Mouse (Mus musculus) mouse trophoblast stem cell (cell line): ENCODE data around the gene Lekr1.
"Not testable (repeated sequence)": the region's sequence is repeated elsewhere in the genome, so short reads cannot be mapped to it uniquely, and the experiment has no call there.

Experiments used
- in situ Hi-C, 2 experiments: fragments of 300-500 bp; cut with MseI, MboI; formaldehyde crosslinking; loops; 2 replicates in 1 of 2; 3 replicates in 1 of 2; pipeline ENCODE4 v1.15.1; 2025

Lekr1 gene

DNA sequence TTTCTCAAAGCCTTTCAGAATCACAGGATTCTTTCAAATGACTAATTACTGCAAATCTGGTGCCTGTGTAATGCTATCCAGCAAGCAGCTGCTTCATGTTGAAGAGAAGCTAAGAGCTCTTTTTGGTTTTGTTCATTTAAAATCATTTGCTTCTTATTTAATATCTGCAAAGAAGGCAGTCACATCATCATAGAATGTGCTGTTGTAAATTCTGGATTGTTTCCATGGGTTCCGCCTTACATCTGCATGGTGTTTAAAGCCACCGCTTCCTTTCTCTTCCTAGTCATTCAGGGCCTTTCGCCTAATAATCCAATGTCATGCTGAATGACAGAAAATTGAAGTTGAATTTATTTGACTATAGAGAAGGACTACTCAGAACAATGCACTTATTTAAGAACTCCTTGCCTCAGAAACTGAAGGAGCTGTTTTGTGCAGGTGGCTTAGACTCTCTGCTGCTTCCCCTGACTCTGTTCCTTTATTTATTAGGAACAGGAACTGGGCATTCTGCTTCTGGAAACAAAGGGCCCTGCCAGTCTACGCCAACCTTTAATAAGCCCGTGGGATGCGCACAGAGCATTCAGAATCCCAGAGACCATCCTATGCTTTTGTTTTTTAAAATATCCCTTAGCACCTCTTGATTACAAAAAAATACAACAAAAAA is 101.3 kb downstream of the Lekr1 start:
- in situ Hi-C loops = no loop called here

DNA sequence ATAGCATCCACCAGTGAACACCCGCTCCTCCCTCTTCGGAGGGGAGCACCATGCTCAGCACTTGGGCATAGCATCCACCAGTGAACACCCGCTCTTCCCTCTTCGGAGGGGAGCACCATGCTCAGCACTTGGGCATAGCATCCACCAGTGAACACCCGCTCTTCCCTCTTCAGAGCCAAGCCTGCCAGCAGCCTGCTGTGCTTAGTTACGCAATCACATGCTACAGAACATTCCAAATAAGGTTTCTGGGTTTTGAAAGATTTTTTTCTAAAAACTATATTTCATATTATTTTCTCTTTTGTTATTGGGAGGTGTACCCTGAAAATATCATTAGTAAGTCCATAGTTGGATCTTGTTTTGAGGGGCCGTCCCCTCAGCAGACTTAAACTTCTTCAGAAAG is 103.6 kb downstream of the Lekr1 start:
- in situ Hi-C loops = not testable (repeated sequence)

DNA sequence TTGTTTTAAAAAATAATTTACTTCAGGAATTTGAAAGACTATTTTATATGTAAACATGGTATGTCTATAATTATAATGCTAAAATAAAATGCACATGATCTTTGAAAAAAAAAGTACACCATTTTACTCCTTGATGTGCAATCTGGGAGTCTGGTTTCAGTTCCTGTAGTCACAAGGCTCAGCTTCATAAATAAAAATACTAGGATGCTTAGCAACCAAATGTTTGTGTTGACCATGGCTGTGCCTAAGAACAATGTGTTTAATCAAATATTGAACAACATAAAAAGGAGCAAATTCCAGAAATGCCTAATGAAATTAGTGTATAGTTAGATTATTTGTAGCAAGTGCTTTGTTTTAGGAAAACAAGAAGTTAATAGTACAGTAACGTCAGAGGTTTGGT is 107.9 kb downstream of the Lekr1 start:
- in situ Hi-C loops = no loop called here

DNA sequence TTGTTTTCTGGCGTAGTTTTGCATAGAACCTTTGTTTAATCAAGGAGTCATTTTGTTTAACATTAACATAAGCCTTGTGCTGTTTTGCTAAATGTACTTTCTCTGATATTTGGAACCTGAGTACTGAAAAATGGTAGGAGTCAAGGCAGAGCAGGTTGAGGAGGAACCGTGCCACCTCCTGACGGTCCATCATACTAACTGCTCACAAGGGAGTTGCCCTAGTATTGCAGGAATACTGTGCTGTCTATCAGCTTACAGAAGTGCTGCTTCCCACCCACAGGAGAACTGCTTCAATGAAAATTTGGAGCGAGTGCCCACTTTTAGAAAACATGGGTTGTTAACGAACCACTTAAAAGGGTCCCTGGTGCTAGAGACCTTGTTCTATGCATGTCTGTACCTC is 109.1 kb downstream of the Lekr1 start:
- in situ Hi-C loops = no loop called here

DNA sequence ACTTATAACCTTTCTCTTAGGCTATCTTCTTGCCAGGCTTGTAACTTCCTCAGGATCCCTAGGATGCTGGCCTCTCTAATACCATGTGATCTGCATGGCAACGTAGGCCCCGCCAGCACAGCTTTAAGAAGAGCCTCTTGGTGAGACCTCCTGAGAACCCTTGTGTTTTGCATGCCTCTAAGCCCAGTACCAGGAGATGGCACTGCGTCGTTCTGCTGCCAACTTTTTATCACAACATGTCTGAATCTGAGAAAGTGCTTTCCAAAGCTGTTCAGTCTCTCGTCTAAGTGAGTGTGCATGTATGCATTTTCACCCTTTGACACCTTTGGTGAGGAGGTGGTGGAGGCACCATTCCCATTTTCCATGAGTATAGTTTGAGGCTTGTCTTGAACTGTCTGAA is 116.2 kb downstream of the Lekr1 start:
- in situ Hi-C loops = no loop called here

DNA sequence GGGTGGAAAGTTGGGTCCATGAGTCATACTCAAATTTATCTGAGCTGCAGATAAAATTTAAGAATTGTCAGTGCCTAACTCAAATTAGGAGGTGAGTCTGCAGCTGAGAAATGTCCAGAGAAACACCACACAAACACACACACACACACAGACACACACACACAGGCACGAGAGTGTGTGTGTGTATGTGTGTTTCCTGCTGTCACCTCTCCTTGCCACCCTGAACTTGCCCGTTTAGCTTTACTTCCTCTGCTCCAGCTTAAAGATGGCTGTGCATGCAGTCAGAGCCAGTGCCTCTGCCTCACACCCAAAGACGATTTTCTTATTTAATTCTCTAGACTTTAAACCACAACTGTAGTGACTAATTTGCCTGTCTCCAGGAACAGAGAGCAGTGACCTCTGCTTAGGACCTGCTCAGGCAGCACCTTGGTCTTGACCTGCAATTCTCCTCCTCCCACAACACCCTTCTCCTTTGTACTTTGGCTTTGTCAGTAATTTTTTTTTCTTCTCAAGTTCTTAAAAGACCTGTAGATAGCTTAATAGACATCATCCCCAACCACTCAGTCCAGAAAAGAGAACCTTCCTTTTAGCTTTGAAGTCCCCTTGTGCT is 124.2 kb downstream of the Lekr1 start:
- in situ Hi-C loops = no loop called here

DNA sequence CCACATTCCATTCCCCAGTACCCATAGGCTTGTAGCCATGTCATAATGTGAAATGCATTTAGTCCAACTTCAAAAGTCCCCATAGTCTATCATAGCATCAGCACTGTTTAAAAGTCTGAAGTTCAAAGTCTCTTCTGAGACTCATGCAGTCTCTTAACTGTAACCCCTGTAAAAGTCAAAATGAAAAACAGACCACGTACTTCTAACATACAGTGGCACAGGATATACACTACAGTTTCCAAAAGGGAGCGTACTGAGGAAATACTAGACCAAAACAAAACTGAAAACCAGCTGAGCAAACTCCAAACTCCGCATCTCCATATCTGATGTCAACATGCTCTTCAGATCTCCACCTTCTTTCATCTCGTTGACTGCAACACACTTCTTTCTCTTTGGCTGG is 127.5 kb downstream of the Lekr1 start:
- in situ Hi-C loops = no loop called here

DNA sequence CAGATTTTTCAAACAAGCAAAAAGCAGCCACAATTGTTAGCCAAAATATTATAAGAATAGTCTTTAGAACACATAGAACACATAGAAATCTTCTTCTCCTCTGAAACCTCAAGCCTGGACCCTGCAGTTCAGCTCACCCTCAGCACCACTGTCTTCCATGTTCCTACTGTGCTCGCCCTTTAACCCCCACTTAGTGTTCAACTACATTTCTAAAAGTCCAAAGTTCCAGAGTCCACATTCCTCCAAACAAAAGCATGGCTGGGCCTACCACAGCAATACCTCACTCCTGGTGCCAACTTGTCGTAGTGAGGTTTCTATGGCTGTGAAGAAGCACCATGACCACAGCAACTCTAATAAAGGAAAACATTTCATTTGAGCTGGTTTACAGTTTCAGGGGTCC is 128.7 kb downstream of the Lekr1 start:
- in situ Hi-C loops = no loop called here

DNA sequence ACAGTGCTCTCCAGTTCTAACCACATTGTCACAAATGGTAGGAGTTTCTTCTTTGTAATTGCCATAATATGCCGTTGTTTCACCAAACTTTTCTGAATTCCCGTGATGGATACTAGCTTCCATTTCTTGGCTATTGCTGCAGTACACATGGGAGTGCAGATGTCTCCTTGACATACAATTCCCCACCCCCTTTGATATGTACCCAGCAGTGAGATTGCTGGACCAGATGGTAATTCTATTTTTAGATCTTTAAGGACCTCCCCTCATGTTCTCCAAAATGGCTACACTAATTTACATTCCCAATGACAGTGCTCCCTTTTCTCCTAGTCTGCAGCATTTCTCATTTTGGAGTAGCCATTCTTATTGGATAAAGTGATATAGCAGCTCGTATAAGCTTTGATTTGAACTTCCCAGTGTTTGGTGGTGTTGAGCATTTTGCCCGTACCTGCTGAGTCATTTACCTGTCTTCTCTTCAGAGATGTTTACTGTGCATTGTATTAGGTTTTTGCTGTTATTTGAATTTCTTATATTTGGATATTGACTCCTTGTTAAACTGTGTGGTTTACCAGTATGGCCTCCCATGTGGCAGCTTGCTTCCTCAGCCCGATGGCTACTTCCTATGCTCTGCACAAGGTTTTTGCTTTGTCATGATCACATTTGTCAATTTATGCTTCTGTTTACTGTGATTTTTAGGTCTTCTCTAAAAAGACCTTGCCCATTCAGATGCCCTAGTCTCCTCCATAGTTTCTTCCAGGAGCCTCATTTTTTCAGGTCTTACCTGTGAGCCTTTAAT is 131.5 kb downstream of the Lekr1 start:
- in situ Hi-C loops = no loop called here

DNA sequence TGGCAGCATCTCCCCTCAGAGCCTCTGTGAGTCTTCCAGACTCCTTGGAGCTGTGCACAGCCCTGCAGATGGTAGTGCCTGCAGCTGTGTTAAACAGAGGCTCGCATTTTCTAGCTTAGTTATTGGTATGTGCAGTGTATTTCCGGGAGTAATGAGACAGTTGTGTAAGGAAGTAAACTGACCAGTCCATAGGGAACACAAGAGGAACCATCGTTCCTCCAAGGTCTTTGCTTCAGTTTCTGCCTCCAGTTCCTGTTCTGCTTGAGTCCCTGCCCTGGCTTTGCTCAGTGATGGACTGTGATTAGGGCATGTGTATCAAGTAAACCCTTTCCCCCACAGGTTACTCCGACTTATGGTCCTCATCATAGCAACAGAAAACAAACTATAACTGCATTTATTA is 134.9 kb downstream of the Lekr1 start:
- in situ Hi-C loops = no loop called here

DNA sequence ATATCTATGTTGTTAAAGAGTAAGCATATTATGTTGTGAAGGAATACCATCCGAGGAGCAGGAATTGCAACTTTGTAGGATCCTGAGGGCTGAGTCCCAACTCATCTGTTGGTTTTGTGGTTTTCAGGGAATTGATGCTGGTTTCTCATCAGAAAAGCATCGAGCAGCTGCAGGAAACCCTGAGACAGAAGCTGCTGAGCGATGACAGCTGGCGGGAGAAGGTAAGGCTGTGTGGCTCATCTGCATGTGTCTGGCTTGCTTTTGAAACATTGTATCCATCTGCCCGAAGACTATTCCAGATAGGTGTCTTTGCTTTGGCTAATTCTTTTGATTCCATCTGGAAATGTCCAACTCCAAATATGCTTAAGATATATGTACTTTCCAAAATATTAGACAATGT is 136.2 kb downstream of the Lekr1 start:
- in situ Hi-C loops = no loop called here

DNA sequence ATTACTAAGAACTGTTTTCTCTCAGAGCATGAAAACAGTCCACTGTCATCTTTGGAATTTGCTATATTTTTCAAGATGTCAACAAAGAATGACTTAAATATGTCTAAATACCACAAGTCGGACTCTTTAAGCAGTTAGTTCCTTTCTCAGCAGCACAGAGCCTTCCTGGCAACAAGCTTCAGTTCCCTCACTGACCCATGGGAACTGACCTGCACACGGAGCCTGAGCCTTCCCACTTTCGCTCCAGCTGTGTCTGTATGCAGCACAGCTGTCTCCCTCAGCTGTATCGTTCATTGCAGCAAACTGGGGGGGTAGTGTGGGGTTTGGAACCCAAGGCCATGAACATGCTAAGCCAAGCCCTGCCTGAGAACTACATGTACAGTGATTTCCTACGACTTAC is 136.8 kb downstream of the Lekr1 start:
- in situ Hi-C loops = no loop called here

DNA sequence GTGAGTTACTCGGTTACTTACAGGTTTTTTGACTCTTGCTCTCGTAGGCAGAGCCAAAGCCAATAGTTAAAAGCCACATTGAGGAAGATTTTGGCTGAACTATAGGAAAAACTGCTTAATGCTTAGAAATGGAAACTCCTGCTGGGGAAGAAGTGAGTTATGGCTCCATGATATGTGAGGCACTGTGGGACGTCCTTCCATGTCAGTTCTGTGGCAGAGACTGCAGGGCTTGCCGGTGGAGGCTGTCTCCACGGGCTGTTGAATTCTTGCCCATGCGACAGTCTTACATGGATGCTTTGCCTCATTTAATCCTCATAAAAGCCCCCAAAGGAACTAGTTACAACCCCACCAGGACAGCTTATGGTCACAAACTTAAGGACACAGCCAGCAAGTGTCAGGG is 148.9 kb downstream of the Lekr1 start:
- in situ Hi-C loops = no loop called here

DNA sequence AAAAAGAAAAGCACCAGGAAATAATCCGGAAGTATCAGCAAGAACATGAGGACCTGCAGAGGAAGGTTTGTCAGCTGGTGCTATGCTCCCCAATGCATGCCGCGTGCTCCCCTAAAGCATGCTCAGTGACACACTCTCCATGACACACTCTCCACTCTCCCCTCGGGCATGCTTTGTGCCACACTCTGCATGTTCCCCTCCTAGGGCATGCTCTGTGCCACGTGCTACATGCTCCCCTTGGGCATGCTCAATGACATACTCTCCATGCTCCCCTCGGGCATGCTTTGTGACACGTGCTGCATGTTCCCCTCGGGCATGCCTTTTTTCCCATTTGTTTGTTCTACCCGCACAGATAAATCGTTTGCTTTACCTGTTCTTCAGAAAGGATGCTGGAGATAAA is 150.0 kb downstream of the Lekr1 start:
- in situ Hi-C loops = no loop called here

DNA sequence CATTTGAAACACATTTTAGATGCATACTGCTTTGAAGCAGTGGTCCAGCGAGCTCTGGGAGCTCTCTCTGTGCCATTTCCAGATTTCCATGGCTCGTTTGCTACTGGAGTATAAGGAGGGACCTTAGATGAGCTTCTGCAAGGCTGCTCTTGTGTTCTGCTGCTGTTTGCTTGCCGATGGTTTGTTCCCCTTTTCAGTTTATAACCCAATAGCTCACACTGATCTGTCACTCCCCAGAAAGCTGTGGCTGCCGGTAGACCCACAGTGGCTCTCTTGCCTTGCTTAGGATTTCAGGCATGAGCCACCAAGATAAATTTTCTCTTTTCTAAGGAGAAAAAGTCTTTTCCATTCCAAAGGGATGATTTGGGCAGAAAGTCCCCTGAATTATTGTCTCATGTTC is 152.6 kb downstream of the Lekr1 start:
- in situ Hi-C loops = no loop called here

DNA sequence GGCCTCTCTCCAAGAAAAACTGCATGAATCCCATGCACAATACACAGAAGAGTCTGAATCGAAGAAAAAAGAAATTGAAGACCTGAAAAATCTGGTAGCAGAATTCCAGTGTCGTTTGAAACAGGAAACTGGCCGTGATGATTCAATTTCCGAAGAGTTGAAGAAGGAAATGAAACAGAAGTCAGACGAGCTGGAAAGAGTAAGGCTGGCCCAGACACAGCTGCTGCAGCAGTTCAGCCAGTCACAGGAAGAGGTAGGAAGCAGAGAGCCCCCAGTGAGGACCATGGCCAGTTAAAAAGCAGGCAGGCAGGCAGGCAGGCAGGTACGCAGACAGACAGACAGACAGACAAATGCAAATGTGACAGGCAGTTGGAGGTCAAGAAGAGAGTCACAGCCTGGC is 153.8 kb downstream of the Lekr1 start:
- in situ Hi-C loops = no loop called here

DNA sequence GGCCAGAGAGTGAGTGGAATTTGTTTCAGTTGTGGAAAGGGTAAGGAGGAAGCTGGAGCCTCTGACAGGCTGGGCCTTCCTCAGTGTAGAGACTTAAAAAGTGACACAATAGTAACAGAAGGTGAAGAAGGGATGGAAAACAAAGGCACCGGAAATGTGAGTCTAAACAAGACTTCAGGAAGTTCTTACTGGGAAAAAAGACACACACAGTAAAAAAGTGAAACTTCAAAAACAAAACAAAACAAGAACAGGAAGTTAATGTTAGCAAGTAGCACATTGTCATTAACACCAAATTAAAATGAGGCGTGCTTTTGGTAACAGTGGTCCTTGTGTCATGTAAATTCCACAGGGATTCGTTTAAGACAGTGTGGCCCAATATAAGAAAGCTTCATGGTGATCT is 158.9 kb downstream of the Lekr1 start:
- in situ Hi-C loops = no loop called here

DNA sequence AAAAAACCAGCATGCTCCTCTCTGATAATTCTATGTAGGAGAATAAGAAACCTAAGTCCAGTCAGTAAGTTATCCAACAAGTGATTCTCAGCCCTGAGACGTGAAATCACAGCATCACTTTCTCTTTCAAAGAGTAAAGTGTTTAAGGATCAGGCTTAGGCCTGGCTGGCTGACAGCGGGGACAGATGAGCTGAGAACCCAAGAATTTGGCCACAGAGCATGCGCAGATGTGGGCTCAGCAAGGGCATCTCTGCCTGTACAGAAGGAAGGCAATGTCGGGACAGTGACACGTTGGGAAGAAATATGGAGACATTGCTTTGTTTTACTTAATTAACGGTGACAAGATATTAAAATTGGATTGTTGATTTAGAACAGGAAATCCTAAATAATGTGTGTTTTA is 160.7 kb downstream of the Lekr1 start:
- in situ Hi-C loops = no loop called here

DNA sequence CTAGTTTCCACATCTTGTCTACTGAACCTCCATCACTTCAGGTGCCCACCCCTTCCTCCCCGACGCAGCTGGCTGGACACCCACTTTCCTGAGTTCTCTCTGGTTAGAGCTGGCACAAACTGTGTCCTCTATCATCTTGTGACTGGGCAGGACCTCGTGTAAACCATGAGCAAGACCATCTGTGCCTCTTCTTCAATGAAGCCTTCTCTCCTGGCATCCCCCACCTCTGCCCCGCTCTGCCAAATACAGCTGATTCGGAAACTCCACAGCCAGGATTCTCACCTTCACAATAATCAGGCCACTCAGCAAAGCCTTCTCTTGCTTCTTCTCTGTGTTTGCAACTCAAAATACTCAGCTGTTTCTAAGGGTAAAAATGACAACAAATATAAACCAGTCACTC is 161.4 kb downstream of the Lekr1 start:
- in situ Hi-C loops = no loop called here

DNA sequence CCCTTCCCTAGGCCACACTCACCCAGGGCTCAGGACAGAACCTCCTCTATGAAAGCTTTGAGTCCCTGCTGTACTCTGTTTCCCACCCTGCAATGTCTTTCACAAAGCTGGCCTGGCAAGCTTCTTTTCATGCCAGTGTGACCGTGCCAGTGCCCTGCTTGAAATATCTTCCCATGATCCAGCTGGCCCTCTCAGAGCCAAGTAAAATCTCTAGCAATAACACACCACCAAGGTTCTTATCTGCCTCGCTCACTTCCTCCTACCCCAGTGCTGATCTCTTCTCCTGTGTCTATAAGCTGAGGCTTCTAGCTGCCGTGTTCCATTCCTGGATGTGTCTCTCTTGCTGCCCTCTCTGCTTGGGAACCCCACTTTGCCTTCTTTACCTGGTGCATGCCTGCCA is 162.0 kb downstream of the Lekr1 start:
- in situ Hi-C loops = no loop called here

DNA sequence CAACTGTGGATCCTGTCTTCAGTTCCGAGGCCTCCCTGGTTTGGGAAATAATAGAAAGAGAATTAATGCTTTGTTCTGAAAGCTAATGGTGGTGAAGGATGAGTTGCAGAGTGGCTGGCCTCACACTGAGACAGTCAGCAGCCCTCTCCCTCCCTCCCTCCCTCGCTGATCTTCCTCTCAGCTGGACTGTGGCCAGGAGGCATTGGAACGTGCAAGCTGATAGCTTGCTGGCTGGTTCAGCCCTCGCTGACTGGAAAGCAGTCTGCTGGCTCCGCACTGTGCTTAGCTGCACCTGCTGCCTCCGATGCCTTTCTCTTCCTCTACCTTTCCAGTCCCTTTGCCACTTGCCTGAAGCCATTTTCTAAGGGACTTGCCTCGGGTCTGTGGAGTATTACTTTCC is 163.2 kb downstream of the Lekr1 start:
- in situ Hi-C loops = no loop called here

DNA sequence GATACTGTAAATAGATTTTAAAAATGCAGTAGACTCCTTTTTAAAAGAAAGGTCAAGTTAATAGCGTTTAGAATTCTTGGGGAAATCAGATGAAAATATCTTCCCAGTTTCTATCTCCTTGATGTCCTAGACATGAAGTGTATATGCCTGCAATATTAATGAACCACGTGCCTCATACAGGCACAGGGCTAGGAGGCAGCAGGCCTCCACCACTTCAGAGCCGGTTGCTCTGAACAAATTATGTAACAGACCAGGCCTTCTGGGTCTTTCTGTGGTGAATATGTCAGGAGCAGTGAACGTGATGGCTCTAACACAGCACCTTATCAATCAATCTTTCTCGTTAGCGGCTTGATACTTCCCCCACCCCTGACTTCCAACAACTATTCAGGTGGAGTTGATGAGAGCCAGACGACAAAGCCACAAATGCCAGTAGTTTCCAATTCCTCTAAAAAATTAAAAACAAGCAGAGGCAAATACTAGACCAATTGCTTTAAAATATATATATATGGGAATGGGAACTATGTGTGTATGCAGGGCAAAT is 164.0 kb downstream of the Lekr1 start:
- in situ Hi-C loops = no loop called here

DNA sequence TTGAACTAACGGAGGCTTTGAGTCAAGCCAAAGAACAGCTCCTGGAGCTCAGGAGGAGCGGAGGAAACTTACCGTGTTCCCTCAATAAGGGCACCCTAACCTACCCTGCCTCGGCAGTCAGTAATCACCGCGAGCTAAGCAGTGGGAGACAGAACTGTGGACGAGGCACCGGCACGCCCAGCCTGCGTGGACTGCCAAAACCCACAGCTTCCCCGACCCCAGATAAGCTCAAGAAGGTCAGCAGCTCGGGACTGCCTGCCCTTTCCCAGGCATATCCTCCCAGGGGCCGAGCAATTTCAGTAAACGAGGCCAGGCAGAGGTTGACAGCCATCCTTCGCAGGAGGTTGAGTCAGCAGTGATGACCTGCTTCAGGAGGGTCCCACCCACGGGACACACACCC is 164.8 kb downstream of the Lekr1 start:
- in situ Hi-C loops = no loop called here
